Mouse (Mus musculus): ENCODE measurements at regions not wholly inside any gene's neighbourhood (a gene's known extent, or its start where the extent isn't known, plus 50 kb on each side); places are given as distances from the start of the nearest gene placed in this dataset.

DNA sequence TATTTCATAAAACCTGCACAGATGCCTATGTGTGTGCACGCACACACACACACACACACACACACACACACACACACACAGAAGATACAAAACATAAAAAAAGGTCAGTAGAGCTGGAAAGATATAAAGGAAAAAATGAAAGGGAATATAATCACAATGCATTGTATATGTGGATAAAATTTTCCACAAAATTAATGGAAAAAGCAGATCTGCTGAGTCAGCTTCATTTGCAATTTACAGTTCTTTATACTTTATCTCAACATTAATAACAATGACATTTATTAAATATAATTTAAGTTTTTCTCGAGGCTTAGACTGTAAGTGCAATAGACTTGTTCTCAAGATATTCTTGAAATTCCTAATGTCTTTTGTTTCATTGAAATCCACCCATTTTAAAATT is 846.1 kb upstream of the Tmprss15 start:
- TF ChIP-seq ZC3H11A (IDR thresholded peaks at IDR 0.05; ENCODE audit: borderline replicate concordance, low read depth, low read length) (no peak), MAFK (IDR thresholded peaks at IDR 0.05; ENCODE audit: insufficient read depth, low read depth, low read length) (peak; percentile 77)

All from ES-E14 (cell line).